Mouse (Mus musculus): ENCODE measurements around the gene Txnrd3. TPM values are rescaled to one million over a fixed set of nuclear protein-coding genes. Genes with fewer than 3 reads are reported as not detected.

Txnrd3 gene
- polyA plus RNA-seq, 1 experiment from 2014 or later, result 23.5 TPM

Other genes with a start within 250 kb of the Txnrd3 start
- 55.8 and 56.6 TPM in 2 replicates for gene Chchd6, start 48.3 kb upstream of the Txnrd3 start, polyA plus RNA-seq (2015; fragmentation: Nextera tagmentation; extraction: Ambion mirVana)
- gene Vmn1r40, start 63.6 kb downstream of the Txnrd3 start, polyA plus RNA-seq (2015; fragmentation: Nextera tagmentation; extraction: Ambion mirVana), result not detected in 2 replicates
- gene Vmn1r41, start 96.8 kb downstream of the Txnrd3 start, polyA plus RNA-seq (2015; fragmentation: Nextera tagmentation; extraction: Ambion mirVana), result not detected in 2 replicates
- not detected in 2 replicates for gene Vmn1r42, start 232.4 kb downstream of the Txnrd3 start, polyA plus RNA-seq (2015; fragmentation: Nextera tagmentation; extraction: Ambion mirVana)
- not detected in 2 replicates for gene Vmn1r43, start 232.4 kb downstream of the Txnrd3 start, polyA plus RNA-seq (2015; fragmentation: Nextera tagmentation; extraction: Ambion mirVana)
- not detected in 2 replicates for gene Vmn1r44, start 239.7 kb downstream of the Txnrd3 start, polyA plus RNA-seq (2015; fragmentation: Nextera tagmentation; extraction: Ambion mirVana)